Mouse (Mus musculus) macrophage (primary cell): ENCODE results near the gene Zbtb7b. TPM values are rescaled to one million over a fixed set of nuclear protein-coding genes. Genes with fewer than 3 reads are reported as not detected.

ENCODE experiments used
- H3K27ac ChIP-seq: fragments of 350-480 bp; formaldehyde crosslinking; 2 replicates; pipeline ENCODE4 v1.9.0; 2021
- H3K36me3 ChIP-seq: fragments of 350-480 bp; formaldehyde crosslinking; 2 replicates; pipeline ENCODE4 v1.9.0; 2021; ENCODE audit errors: inconsistent target
- H3K4me3 ChIP-seq: fragments of 350-480 bp; formaldehyde crosslinking; 2 replicates; pipeline ENCODE4 v1.9.0; 2021; ENCODE audit errors: inconsistent target
- H3K79me2 ChIP-seq: fragments of 350-480 bp; formaldehyde crosslinking; 2 replicates; pipeline ENCODE4 v1.9.0; 2021; ENCODE audit errors: inconsistent target
- WGBS: methylation state at CpG from one replicate; pipeline ENCODE4 v1.1.7; 2026; ENCODE audit warnings: inconsistent platforms; ENCODE audit not compliant: missing documents; 5-methylcytosine and 5-hydroxymethylcytosine counted together
- polyA plus RNA-seq: library from polyadenylated mRNA; stranded (reverse); fragments of 250-400 nt; gene quantifications from 3 replicates; pipeline ENCODE4 v1.2.4, GENCODE M21; 2018; ENCODE audit warnings: inconsistent platforms

The Zbtb7b gene
- polyA plus RNA-seq, 1 experiment from 2014 or later = 42.1 TPM

GRCm38 (mm10) chr3:89354816-89355511, 39.6 kb downstream of the Zbtb7b start:
- H3K79me2 ChIP-seq = no peaks in the 10 kb centered on the region
- 18% methylated on average over 5 of the region's 5 CpGs for WGBS
- H3K36me3 ChIP-seq = no peaks in the 10 kb centered on the region
- no peak overlapping the region for H3K27ac ChIP-seq
- H3K4me3 ChIP-seq = no peak overlapping the region

GRCm38 (mm10) chr3:89351271-89351670, 43.3 kb downstream of the Zbtb7b start:
- H3K27ac ChIP-seq = no peak overlapping the region
- H3K4me3 ChIP-seq = no peak overlapping the region
- no peaks in the 10 kb centered on the region for H3K36me3 ChIP-seq
- WGBS = 96% methylated on average over 5 of the region's 5 CpGs
- peaks cover 22% of the 10 kb centered on the region for H3K79me2 ChIP-seq

GRCm38 (mm10) chr3:89349869-89350501, 44.6 kb downstream of the Zbtb7b start, which contains the start of gene Adam15:
TSS of gene Adam15 (minus strand) at chr3:89349996.
- H3K36me3 ChIP-seq = peaks cover 6% of the 10 kb centered on the region; the same call in 1 of the 2 replicates
- peaks cover 22% of the 10 kb centered on the region for H3K79me2 ChIP-seq
- under 1% methylated on average over 54 of the region's 59 CpGs for WGBS
- peak within 1 kb of the TSS; percentile 79 for H3K27ac ChIP-seq
- peak within 1 kb of the TSS; percentile 80 for H3K4me3 ChIP-seq

GRCm38 (mm10) chr3:89348911-89349868, 45.4 kb downstream of the Zbtb7b start:
- peaks cover 22% of the 10 kb centered on the region for H3K79me2 ChIP-seq
- peaks cover 14% of the 10 kb centered on the region for H3K36me3 ChIP-seq
- peak overlapping the region; percentile 79 for H3K27ac ChIP-seq
- peak overlapping the region; percentile 80 for H3K4me3 ChIP-seq
- WGBS = 6% methylated on average over 37 of the region's 38 CpGs

GRCm38 (mm10) chr3:89347916-89348315, 46.7 kb downstream of the Zbtb7b start:
- H3K27ac ChIP-seq = peak overlapping the region; percentile 79
- peaks cover 22% of the 10 kb centered on the region for H3K79me2 ChIP-seq
- no peak overlapping the region; the same call in 1 of the 2 replicates for H3K4me3 ChIP-seq
- peaks cover 27% of the 10 kb centered on the region for H3K36me3 ChIP-seq
- WGBS = 7% methylated on average over 1 of the region's 1 CpGs

- no peak overlapping the region for H3K4me3 ChIP-seq
- H3K36me3 ChIP-seq = peaks cover 36% of the 10 kb centered on the region
- WGBS = 50% methylated on average over 10 of the region's 10 CpGs
Measured at GRCm38 (mm10) chr3:89346815-89347540, 47.6 kb downstream of the Zbtb7b start.

GRCm38 (mm10) chr3:89343279-89343678, 51.3 kb downstream of the Zbtb7b start:
- peaks cover 8% of the 10 kb centered on the region; the same call in 1 of the 2 replicates for H3K79me2 ChIP-seq
- peaks cover 44% of the 10 kb centered on the region for H3K36me3 ChIP-seq
- H3K4me3 ChIP-seq = no peak overlapping the region
- H3K27ac ChIP-seq = no peak overlapping the region
- WGBS = 95% methylated on average over 7 of the region's 7 CpGs

More at GRCm38 (mm10) chr3:89346815-89347540, 47.6 kb downstream of the Zbtb7b start:
- Histone ChIP-seq H3K27ac (peak overlapping the region; percentile 79), H3K79me2 (peaks cover 22% of the 10 kb centered on the region)

GRCm38 (mm10) chr3:89341794-89342193, 52.8 kb downstream of the Zbtb7b start:
- no peak overlapping the region for H3K27ac ChIP-seq
- peaks cover 44% of the 10 kb centered on the region for H3K36me3 ChIP-seq
- no peak overlapping the region for H3K4me3 ChIP-seq
- 90% methylated on average over 4 of the region's 4 CpGs for WGBS
- peaks cover 4% of the 10 kb centered on the region; the same call in 1 of the 2 replicates for H3K79me2 ChIP-seq

GRCm38 (mm10) chr3:89340465-89340864, 54.1 kb downstream of the Zbtb7b start:
- H3K36me3 ChIP-seq = peaks cover 43% of the 10 kb centered on the region
- H3K79me2 ChIP-seq = no peaks in the 10 kb centered on the region
- H3K4me3 ChIP-seq = no peak overlapping the region
- no peak overlapping the region for H3K27ac ChIP-seq
- 10% methylated on average over 10 of the region's 11 CpGs for WGBS

- Histone ChIP-seq H3K79me2 (no peaks in the 10 kb centered on the region), H3K27ac (no peak overlapping the region), H3K4me3 (no peak overlapping the region), H3K36me3 (peaks cover 32% of the 10 kb centered on the region)
- WGBS = 54% methylated on average over 8 of the region's 8 CpGs
Measured at GRCm38 (mm10) chr3:89339416-89339815, 55.2 kb downstream of the Zbtb7b start.

GRCm38 (mm10) chr3:89337721-89338578, 56.6 kb downstream of the Zbtb7b start, which contains the start of gene Efna4:
TSS of gene Efna4 (minus strand) at chr3:89338028.
- Histone ChIP-seq H3K27ac (no peak within 1 kb of the TSS), H3K79me2 (no peaks in the 10 kb centered on the region), H3K4me3 (no peak within 1 kb of the TSS), H3K36me3 (peaks cover 18% of the 10 kb centered on the region)
- WGBS = 11% methylated on average over 33 of the region's 44 CpGs

- Histone ChIP-seq H3K36me3 (peaks cover 10% of the 10 kb centered on the region), H3K27ac (no peak overlapping the region), H3K79me2 (no peaks in the 10 kb centered on the region), H3K4me3 (no peak overlapping the region)
- WGBS = 9% methylated on average over 17 of the region's 21 CpGs
Measured at GRCm38 (mm10) chr3:89337062-89337720, 57.4 kb downstream of the Zbtb7b start.

GRCm38 (mm10) chr3:89336529-89336928, 58.0 kb downstream of the Zbtb7b start:
- 75% methylated on average over 6 of the region's 6 CpGs for WGBS
- Histone ChIP-seq H3K4me3 (no peak overlapping the region), H3K36me3 (peaks cover 3% of the 10 kb centered on the region; the same call in 1 of the 2 replicates), H3K79me2 (no peaks in the 10 kb centered on the region), H3K27ac (no peak overlapping the region)
